Mouse (Mus musculus) heart, adult 18-20 months (tissue): Measurements from ENCODE around the gene Sh3bp5l. TPM values are rescaled to one million over a fixed set of nuclear protein-coding genes. Genes with fewer than 3 reads are reported as not detected.
A peak's percentile ranks its signal among the peaks of the same experiment; 100 is the strongest.
"Not testable (repeated sequence)": the region's sequence is repeated elsewhere in the genome, so short reads cannot be mapped to it uniquely, and the experiment has no call there.

Experiments used
- DNase-seq, 2 experiments: peaks; one replicate each; pipeline ENCODE4 v3.0.0; 2021 to 2022; ENCODE audit warnings: mixed read lengths in 1 of 2
- long read RNA-seq, 2 experiments: library from polyadenylated mRNA; stranded (forward); transcript quantifications; one replicate each; pipeline ENCODE4 v2.0.0; 2021
- total RNA-seq, 2 experiments: library from RNA; stranded (reverse); gene quantifications; 2 replicates each; pipeline ENCODE4 v1.2.3; 2021

The Sh3bp5l gene
- total RNA-seq, result 10 to 100 TPM; 27.7 to 30.0 TPM
- long read RNA-seq, experiment 1, transcript Sh3bp5l-201 (7 exons, 2,977 nt), result major isoform, 23 of 32 reads
- long read RNA-seq, experiment 1, partial matches to known transcripts, result 5 of 32 reads
- long read RNA-seq, experiment 1, other reads (novel, unspliced or antisense), result 0 of 32 reads
- long read RNA-seq, experiment 2, transcript Sh3bp5l-201 (7 exons, 2,977 nt), result major isoform, 11 of 15 reads
- long read RNA-seq, experiment 2, partial matches to known transcripts, result 0 of 15 reads
- long read RNA-seq, experiment 2, other reads (novel, unspliced or antisense), result 3 of 15 reads

GRCm38 (mm10) chr11:58330276-58331148 lies at the start of gene Sh3bp5l, which contains the start of gene Zfp672:
Sh3bp5l (plus strand) TSS chr11:58330724.
Zfp672 (minus strand) TSS chr11:58330339.
- DNase-seq, result peak; percentile 95 to 96

GRCm38 (mm10) chr11:58281970-58282496 lies 48.5 kb upstream of the Sh3bp5l start:
- no peak for DNase-seq

- no peak for DNase-seq
Measured at GRCm38 (mm10) chr11:58282518-58282917, 48.0 kb upstream of the Sh3bp5l start.

GRCm38 (mm10) chr11:58289992-58290682 lies 40.4 kb upstream of the Sh3bp5l start:
- no peak for DNase-seq

- no peak for DNase-seq
Measured at GRCm38 (mm10) chr11:58290812-58291211, 39.7 kb upstream of the Sh3bp5l start.

GRCm38 (mm10) chr11:58292791-58293190 lies 37.7 kb upstream of the Sh3bp5l start:
- DNase-seq, result no peak

GRCm38 (mm10) chr11:58297396-58297795 lies 33.1 kb upstream of the Sh3bp5l start:
- no peak for DNase-seq

- DNase-seq, result peak; percentile 70 to 87
Measured at GRCm38 (mm10) chr11:58301057-58301456, 29.5 kb upstream of the Sh3bp5l start.

GRCm38 (mm10) chr11:58301837-58302754 lies 28.4 kb upstream of the Sh3bp5l start:
- peak; percentile 97 to 99 for DNase-seq

GRCm38 (mm10) chr11:58302774-58303445 lies 27.6 kb upstream of the Sh3bp5l start:
- DNase-seq, result no peak

- DNase-seq, result no peak
Measured at GRCm38 (mm10) chr11:58303594-58303993, 26.9 kb upstream of the Sh3bp5l start.

GRCm38 (mm10) chr11:58305299-58305698 lies 25.2 kb upstream of the Sh3bp5l start:
- not testable (repeated sequence) for DNase-seq

GRCm38 (mm10) chr11:58306860-58307308 lies 23.6 kb upstream of the Sh3bp5l start, which contains the start of gene Zfp692:
Zfp692 (plus strand) TSS chr11:58307069.
- peak; percentile 94 to 97 for DNase-seq

- DNase-seq, result peak; percentile 59 to 62
Measured at GRCm38 (mm10) chr11:58307411-58308080, 23.0 kb upstream of the Sh3bp5l start.

GRCm38 (mm10) chr11:58308661-58309060 lies 21.9 kb upstream of the Sh3bp5l start:
- DNase-seq, result no peak

GRCm38 (mm10) chr11:58314069-58314468 lies 16.5 kb upstream of the Sh3bp5l start:
- DNase-seq, result no peak

GRCm38 (mm10) chr11:58315536-58316168 lies 14.9 kb upstream of the Sh3bp5l start:
- DNase-seq, result no peak

GRCm38 (mm10) chr11:58316344-58316743 lies 14.2 kb upstream of the Sh3bp5l start:
- DNase-seq, result no peak

- no peak for DNase-seq
Measured at GRCm38 (mm10) chr11:58316768-58317390, 13.6 kb upstream of the Sh3bp5l start.
